Mouse (Mus musculus) neural tube, postnatal 0 days (tissue): Measurements from ENCODE around the gene Ahcy. TPM values are rescaled to one million over a fixed set of nuclear protein-coding genes. Genes with fewer than 3 reads are reported as not detected.

Experiments
- polyA plus RNA-seq: library from polyadenylated mRNA; unstranded; fragments of >200 nt; fragmentation: Nextera tagmentation; extraction: Ambion mirVana; gene quantifications from 2 replicates; pipeline ENCODE4 v1.2.1, GENCODE M21; 2015

Gene Ahcy
- polyA plus RNA-seq, result 22.3 and 27.8 TPM in 2 replicates

GRCm38 (mm10) chr2:155073978-155074765, at the start of gene Ahcy:
Ahcy (minus strand) TSS chr2:155074497.

GRCm38 (mm10) chr2:155018251-155018755, 56.0 kb downstream of the Ahcy start, which contains the start of gene Gm14226:
Gm14226 (plus strand) TSS chr2:155018266.

Other genes with a start within 250 kb of the Ahcy start
- gene Eif2s2, start 181.6 kb downstream of the Ahcy start, polyA plus RNA-seq, result 77.3 and 83.2 TPM in 2 replicates
- 0.09 TPM in 1 of 2 replicates, not detected in the other for gene Gm14226, start 56.2 kb downstream of the Ahcy start, polyA plus RNA-seq
- 24.5 and 30.5 TPM in 2 replicates for gene Itch, start 59.0 kb upstream of the Ahcy start, polyA plus RNA-seq
- gene Dynlrb1, start 162.0 kb upstream of the Ahcy start, polyA plus RNA-seq, result 810 and 862 TPM in 2 replicates
- 1,007 and 1,009 TPM in 2 replicates for gene Map1lc3a, start 201.8 kb upstream of the Ahcy start, polyA plus RNA-seq